In genomic region chr7:27446051-27446450, GRCm38 (mm10) we compare ENCODE assay signal across 8 mouse cellular contexts. TPM values are rescaled to one million over a fixed set of nuclear protein-coding genes. Genes with fewer than 3 reads are reported as not detected.
DNase-seq lines count a peak whose midpoint lies in the region; ATAC-seq lines count a peak whose summit lies in the region.

No protein-coding gene starts in this region.

- 6% methylated on average over 18 of the region's 18 CpGs for WGBS in heart, embryonic 16.5 days
- WGBS in midbrain, embryonic 10.5 days: 3% methylated on average over 17 of the region's 18 CpGs

- peaks cover 12% of the 10 kb centered on the region; the same call in 1 of the 2 replicates for H3K9me3 ChIP-seq in erythroblast, embryonic 14.5 days (ENCODE audit: control insufficient read depth, low read length)
- no peaks in the 10 kb centered on the region for H3K9me3 ChIP-seq in heart, embryonic 16.5 days (replicated peaks; ENCODE audit: control insufficient read depth, low read length)
- no peaks in the 10 kb centered on the region for H3K9me3 ChIP-seq in midbrain, embryonic 10.5 days (replicated peaks)

- H3K36me3 ChIP-seq in erythroblast, embryonic 14.5 days (ENCODE audit: control insufficient read depth): peaks cover 25% of the 10 kb centered on the region
- H3K36me3 ChIP-seq in heart, embryonic 16.5 days (ENCODE audit: control insufficient read depth, insufficient read depth): no peaks in the 10 kb centered on the region
- no peaks in the 10 kb centered on the region for H3K36me3 ChIP-seq in midbrain, embryonic 10.5 days

- H3K4me3 ChIP-seq in erythroblast, embryonic 14.5 days (replicated peaks): peak overlapping the region; percentile 70
- peak overlapping the region; percentile 59 for H3K4me3 ChIP-seq in heart, embryonic 16.5 days (ENCODE audit: low read length)
- peak overlapping the region; percentile 62 for H3K4me3 ChIP-seq in midbrain, embryonic 10.5 days

- peak overlapping the region; percentile 96 for H3K4me2 ChIP-seq in heart, embryonic 16.5 days (ENCODE audit: low read depth, low read length)

- peaks cover 53% of the 10 kb centered on the region for H3K27me3 ChIP-seq in erythroblast, embryonic 14.5 days (ENCODE audit: control insufficient read depth)
- H3K27me3 ChIP-seq in heart, embryonic 16.5 days (ENCODE audit: control insufficient read depth, insufficient read depth, low read length): peaks cover 16% of the 10 kb centered on the region
- H3K27me3 ChIP-seq in midbrain, embryonic 10.5 days (ENCODE audit: low read depth, poor library complexity, severe bottlenecking): peaks cover 45% of the 10 kb centered on the region

- peaks cover 36% of the 10 kb centered on the region for H3K4me1 ChIP-seq in erythroblast, embryonic 14.5 days (ENCODE audit: control insufficient read depth)
- H3K4me1 ChIP-seq in heart, embryonic 16.5 days (ENCODE audit: control insufficient read depth, insufficient read depth, low read length): peaks cover 15% of the 10 kb centered on the region
- peaks cover 23% of the 10 kb centered on the region for H3K4me1 ChIP-seq in midbrain, embryonic 10.5 days

- ATAC-seq in erythroblast, adult 5-6 weeks (replicated peaks; ENCODE audit: low FRiP score, poor library complexity, severe bottlenecking): no peak
- ATAC-seq in heart, embryonic 16.5 days (replicated peaks; ENCODE audit: extremely low read depth, insufficient read depth, low FRiP score): no peak

- peak overlapping the region; percentile 68 for H3K9ac ChIP-seq in heart, embryonic 16.5 days (ENCODE audit: low read length)

- no peak overlapping the region for H3K27ac ChIP-seq in heart, embryonic 16.5 days (ENCODE audit: low read length)
- H3K27ac ChIP-seq in midbrain, embryonic 10.5 days (replicated peaks): peak overlapping the region; percentile 52

- DNase-seq in retina, postnatal 1 day: peak; percentile 27
- DNase-seq in retina, embryonic 14.5 days (ENCODE audit: low spot score): no peak
- DNase-seq in midbrain, embryonic 10.5 days (ENCODE audit: low spot score): peak; percentile 19
- DNase-seq in frontal cortex, postnatal 25 days (ENCODE audit: low spot score in 2 of 2): no peak
- DNase-seq in thymus, postnatal 25 days: no peak

RNA-seq across cellular contexts. Expression of gene Sptbn4, which starts 1.4 kb away (rescaled TPM):
- 0.01 and 0.02 TPM in 2 replicates for polyA plus RNA-seq in erythroblast, embryonic 14.5 days (2012)
- 0.42 TPM in 1 of 2 replicates, not detected in the other for total RNA-seq in erythroblast, adult 5-6 weeks (2015; ENCODE audit: low replicate concordance)
- 0.17 and 0.28 TPM in 2 replicates for total RNA-seq in erythroblast, adult 5-6 weeks (2017; ENCODE audit: low replicate concordance)
- 0.10 and 0.43 TPM in 2 replicates for polyA plus RNA-seq in heart, embryonic 16.5 days (2015; fragmentation: Nextera tagmentation; extraction: Ambion mirVana)
- 0.30 and 0.52 TPM in 2 replicates for polyA plus RNA-seq in midbrain, embryonic 10.5 days (2016; fragmentation: Nextera tagmentation; extraction: Ambion mirVana)

RNA-seq across cellular contexts. Expression of gene Blvrb, which starts 1.7 kb away (rescaled TPM):
- polyA plus RNA-seq in erythroblast, embryonic 14.5 days (2012): 842 and 917 TPM in 2 replicates
- 379 and 403 TPM in 2 replicates for total RNA-seq in erythroblast, adult 5-6 weeks (2015; ENCODE audit: low replicate concordance)
- 431 and 604 TPM in 2 replicates for total RNA-seq in erythroblast, adult 5-6 weeks (2017; ENCODE audit: low replicate concordance)
- polyA plus RNA-seq in heart, embryonic 16.5 days (2015; fragmentation: Nextera tagmentation; extraction: Ambion mirVana): 48.3 and 52.3 TPM in 2 replicates
- 38.9 and 40.9 TPM in 2 replicates for polyA plus RNA-seq in midbrain, embryonic 10.5 days (2016; fragmentation: Nextera tagmentation; extraction: Ambion mirVana)

RNA-seq across cellular contexts. Expression of gene Sertad3, which starts 27.5 kb away (rescaled TPM):
- polyA plus RNA-seq in erythroblast, embryonic 14.5 days (2012): 9.6 and 9.9 TPM in 2 replicates
- 31.8 and 57.3 TPM in 2 replicates for total RNA-seq in erythroblast, adult 5-6 weeks (2015; ENCODE audit: low replicate concordance)
- 56.2 and 61.8 TPM in 2 replicates for total RNA-seq in erythroblast, adult 5-6 weeks (2017; ENCODE audit: low replicate concordance)
- polyA plus RNA-seq in heart, embryonic 16.5 days (2015; fragmentation: Nextera tagmentation; extraction: Ambion mirVana): 22.1 and 23.4 TPM in 2 replicates
- polyA plus RNA-seq in midbrain, embryonic 10.5 days (2016; fragmentation: Nextera tagmentation; extraction: Ambion mirVana): 18.9 and 21.9 TPM in 2 replicates

RNA-seq across cellular contexts. Expression of gene Sertad1, which starts 40.7 kb away (rescaled TPM):
- 17.9 and 18.5 TPM in 2 replicates for polyA plus RNA-seq in erythroblast, embryonic 14.5 days (2012)
- 26.5 and 34.1 TPM in 2 replicates for total RNA-seq in erythroblast, adult 5-6 weeks (2015; ENCODE audit: low replicate concordance)
- 26.2 and 30.5 TPM in 2 replicates for total RNA-seq in erythroblast, adult 5-6 weeks (2017; ENCODE audit: low replicate concordance)
- polyA plus RNA-seq in heart, embryonic 16.5 days (2015; fragmentation: Nextera tagmentation; extraction: Ambion mirVana): 36.4 and 44.0 TPM in 2 replicates
- polyA plus RNA-seq in midbrain, embryonic 10.5 days (2016; fragmentation: Nextera tagmentation; extraction: Ambion mirVana): 16.4 and 19.2 TPM in 2 replicates

RNA-seq across cellular contexts. Expression of gene Prx, which starts 53.1 kb away (rescaled TPM):
- 0.41 TPM in 2 replicates for polyA plus RNA-seq in erythroblast, embryonic 14.5 days (2012)
- total RNA-seq in erythroblast, adult 5-6 weeks (2015; ENCODE audit: low replicate concordance): not detected in 2 replicates
- 0.28 and 0.43 TPM in 2 replicates for total RNA-seq in erythroblast, adult 5-6 weeks (2017; ENCODE audit: low replicate concordance)
- polyA plus RNA-seq in heart, embryonic 16.5 days (2015; fragmentation: Nextera tagmentation; extraction: Ambion mirVana): 1.7 and 2.7 TPM in 2 replicates
- polyA plus RNA-seq in midbrain, embryonic 10.5 days (2016; fragmentation: Nextera tagmentation; extraction: Ambion mirVana): 2.3 and 2.5 TPM in 2 replicates

Comparison
In these comparisons a context has a peak if more than half of its experiments do, and no peak if none do; other contexts are left out.
1. DNase-seq: peak in retina, postnatal 1 day (single experiment) and midbrain, embryonic 10.5 days (single experiment); none in retina, embryonic 14.5 days (single experiment), frontal cortex, postnatal 25 days (0 of 2) and thymus, postnatal 25 days (single experiment).
2. RNA of gene Blvrb, which starts 1.7 kb away (polyA plus RNA-seq): 842 to 917 TPM in erythroblast, embryonic 14.5 days; 48.3 to 52.3 TPM in heart, embryonic 16.5 days and 38.9 to 40.9 TPM in midbrain, embryonic 10.5 days; every median in the first group is over 10 times any median in the second.
3. Peak in every context shown above with its lines, with median percentiles within 50 percentile points of each other: H3K4me3 ChIP-seq.